Mouse (Mus musculus) heart, postnatal 10 days (tissue): ENCODE measurements at regions not wholly inside any gene's neighbourhood (a gene's known extent, or its start where the extent isn't known, plus 50 kb on each side); places are given as distances from the start of the nearest gene placed in this dataset.
"Not testable (repeated sequence)": the region's sequence is repeated elsewhere in the genome, so short reads cannot be mapped to it uniquely, and the experiment has no call there.

Experiments
- DNase-seq, 2 experiments: peaks; one replicate each; pipeline ENCODE4 v3.0.0; 2021
- intact Hi-C: fragments of 180-260 bp; cut with DNase I; formaldehyde crosslinking; loops from one replicate; pipeline ENCODE4 v1.15.1; 2025

DNA sequence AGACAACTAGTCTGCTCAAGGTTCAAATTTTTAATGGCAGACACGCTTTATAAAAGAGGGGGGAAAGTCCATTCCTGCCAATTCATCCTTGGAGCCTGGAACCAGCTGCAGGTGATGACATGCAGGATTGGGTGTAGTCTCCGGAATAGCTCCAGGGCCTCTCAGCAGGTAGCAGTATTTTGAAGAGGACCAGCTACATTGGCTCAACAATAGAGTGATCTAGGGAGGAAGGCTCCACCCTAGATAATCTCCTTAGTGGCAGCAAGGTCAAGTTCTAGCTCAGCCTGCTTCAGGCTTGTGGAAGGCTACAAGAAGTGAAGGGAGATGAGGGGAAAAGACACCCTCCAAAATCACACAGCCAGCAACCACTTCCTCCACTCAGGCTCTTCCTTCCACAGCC, 1405.1 kb downstream of the 4930444P10Rik start:
- intact Hi-C loops, DNase-seq: not testable (repeated sequence)

DNA sequence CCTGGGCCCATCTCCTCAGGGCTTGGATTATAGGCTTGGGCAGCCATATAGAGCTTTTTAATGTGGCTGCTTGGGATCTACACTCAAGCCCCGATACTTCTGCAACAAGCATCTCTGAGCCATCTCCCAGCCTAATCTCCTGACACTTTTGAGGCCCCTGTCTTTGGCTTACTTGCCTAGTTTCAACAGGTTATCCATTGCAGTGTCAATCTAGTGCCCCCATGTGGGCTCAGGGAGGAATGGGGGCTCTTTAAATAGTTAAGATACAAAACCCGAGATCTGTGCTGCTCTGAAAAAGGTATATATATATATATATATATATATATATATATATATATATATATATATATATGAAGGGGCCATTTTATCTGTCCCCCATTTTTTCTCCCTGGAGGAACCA, 1407.0 kb downstream of the 4930444P10Rik start:
- intact Hi-C loops: no loop called here

DNA sequence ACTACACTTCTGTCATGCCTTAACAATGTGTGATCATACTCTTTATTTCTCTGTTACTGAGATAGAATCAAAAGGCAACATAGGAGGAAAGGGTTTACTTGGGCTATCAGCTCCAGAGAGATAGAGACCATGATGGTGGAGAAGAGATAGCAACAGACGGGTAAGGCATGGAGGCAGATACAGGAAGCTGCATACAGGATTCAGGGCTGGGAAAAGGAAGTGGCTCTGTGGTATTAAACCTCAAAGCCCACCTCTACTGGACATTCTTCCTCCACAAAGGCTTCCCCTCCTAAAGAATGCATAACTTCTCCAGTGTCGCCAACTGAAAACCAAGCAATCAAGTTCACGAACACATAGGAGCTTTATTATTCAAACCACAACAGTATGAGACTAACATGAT, 1412.7 kb downstream of the 4930444P10Rik start:
- no peak for DNase-seq
- intact Hi-C loops: no loop called here

More for the DNA sequence above, 1407.0 kb downstream of the 4930444P10Rik start:
- DNase-seq: no peak

DNA sequence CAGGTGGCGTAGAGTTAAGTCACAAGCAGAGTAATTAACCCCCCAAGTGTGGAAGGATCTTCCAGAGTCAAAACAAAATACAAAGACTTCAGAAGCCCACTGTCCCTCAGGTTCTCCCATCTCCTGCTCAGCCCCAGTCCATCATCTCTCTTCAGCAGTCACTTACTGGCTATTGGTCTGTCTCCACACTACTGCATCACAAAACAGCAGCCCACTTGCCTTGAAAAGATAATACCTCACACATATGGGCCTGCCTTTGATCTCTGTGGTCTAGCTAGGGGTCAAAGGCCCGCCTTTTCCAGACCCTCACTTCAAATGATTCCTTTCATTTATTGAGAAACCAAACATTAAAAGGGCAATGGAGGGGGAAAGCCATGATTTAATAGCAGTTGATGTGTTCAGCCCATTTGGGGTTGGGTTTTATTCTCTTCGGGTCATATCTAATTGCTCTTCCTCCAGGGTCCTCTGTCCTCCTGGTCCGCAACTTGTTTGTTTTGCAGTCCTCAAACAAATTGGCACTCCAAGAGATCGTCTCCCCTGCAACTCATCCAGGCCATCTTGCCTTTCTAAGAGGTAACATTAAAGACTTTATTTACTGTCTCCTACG, 1420.6 kb downstream of the 4930444P10Rik start:
- DNase-seq: no peak
- intact Hi-C loops: no loop called here

DNA sequence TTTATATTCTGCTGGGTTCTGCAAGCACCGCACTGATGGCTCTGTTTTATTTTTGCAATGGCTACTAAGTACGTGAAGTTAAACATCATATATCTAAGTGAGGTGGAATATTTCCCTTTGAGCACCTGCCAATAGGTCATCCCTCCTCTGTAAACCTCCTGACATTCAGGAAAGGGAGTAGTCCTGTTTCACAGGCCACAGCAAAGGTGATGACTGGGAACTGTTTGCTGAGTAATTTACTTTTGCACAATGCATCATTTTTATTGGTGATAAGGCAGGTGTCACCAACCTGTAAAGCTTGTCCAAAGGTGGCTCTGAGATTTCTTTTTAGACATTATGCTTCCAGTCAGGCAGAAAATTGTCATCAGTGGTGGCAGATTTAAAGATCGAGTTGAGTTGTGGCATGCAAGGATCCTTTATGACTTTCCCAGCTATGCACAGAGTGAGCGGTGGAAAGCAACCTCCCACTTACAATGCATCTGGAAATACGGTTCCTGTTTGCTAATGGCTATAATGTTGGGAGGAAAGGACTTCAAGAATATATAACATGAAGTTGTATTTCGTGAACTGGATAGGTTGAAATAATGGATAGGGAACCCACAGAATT, 1430.3 kb downstream of the 4930444P10Rik start:
- no peak for DNase-seq
- intact Hi-C loops: no loop called here

DNA sequence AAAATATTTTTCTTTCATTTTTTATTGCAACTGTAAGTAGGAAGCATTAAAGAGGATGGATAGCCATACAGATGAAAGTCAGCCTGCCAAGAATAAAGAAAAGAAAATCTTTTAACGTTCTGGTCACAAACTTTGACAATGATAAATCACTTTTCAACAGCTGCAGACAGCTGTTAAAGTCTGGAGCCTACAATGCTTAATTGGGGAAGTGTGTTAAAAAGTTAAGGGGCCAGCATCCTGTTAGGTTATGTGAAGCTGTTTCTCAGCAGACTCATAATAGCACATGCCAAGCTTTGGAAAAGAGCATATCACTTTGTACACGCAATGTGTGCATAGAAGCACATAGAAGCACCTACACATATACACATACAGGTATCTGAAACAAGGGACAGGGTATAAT, 1431.3 kb downstream of the 4930444P10Rik start:
- DNase-seq: peak; percentile 44 to 51
- intact Hi-C loops: no loop called here

DNA sequence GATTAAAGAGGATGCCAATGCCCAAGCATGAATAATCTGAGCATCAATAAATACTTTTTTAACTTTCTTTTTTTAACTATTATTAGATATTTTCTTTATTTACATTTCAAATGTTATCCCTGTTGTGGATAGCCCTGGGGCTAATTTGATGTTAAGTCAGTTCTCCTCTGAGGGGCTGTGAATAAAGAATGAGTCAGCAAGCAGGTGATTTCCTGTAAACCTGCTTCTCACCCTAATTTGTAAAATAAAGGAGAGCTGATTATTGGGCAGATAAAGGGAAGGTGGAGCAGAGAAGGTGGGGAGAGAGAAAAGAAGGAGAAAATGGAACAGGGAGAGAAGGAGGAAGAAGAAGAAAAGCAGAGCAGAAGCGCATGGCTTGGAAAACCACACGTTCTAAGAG, 1442.8 kb downstream of the 4930444P10Rik start:
- intact Hi-C loops: no loop called here
- DNase-seq: no peak

DNA sequence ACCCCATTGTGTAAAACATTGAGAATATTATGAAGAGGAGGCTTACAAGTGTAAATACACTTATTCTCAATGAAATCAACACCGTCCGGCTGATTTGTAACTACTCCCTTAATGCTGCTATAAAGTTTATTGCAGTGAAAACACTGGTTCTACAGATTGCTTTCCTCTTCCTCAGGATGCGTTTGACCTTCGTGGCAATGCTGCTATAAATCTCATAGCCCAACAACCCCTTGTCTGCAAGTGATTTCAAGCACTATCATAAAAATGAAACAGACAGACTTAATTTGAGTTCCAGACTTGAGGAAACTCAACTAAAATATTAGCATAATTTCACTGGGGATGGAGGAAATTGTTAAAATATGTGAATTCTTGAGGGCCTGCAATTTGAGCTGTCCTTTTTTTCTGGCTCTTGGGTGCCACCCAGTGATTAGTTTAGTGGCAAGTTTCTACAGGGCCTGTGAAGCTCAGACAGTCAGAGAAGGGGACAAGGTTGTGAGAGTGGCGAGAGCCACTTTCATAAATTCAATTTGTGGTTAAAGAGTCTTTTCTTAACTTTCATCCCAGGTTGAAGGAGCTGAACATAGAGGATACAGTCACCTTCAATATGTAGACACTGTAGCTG, 1457.4 kb downstream of the 4930444P10Rik start:
- DNase-seq: peak; percentile 25 to 34
- intact Hi-C loops: loop anchor here (5.0 kb wide), 1 partner anchor 848 kb away; no protein-coding TSS in a partner anchor

DNA sequence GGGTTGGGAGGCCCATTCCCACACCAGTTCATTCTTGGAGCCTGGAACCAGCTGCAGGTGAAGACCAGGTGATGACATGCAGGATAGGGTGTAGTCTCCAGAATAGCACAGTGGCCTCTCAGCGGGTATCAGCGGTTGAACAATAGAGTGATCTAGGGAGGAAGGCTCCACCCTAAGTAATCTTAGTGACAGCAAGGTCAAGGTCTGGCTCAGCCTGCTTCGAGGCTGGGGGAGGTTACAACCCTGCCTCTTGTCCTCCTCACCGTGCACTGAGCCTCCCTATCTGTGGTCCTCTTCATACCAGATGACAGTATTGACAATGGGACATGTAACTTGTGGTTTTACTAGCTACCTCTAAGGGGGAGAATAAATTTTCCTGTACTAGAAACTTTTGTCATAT, 1461.1 kb downstream of the 4930444P10Rik start:
- no peak for DNase-seq
- intact Hi-C loops: no loop called here

DNA sequence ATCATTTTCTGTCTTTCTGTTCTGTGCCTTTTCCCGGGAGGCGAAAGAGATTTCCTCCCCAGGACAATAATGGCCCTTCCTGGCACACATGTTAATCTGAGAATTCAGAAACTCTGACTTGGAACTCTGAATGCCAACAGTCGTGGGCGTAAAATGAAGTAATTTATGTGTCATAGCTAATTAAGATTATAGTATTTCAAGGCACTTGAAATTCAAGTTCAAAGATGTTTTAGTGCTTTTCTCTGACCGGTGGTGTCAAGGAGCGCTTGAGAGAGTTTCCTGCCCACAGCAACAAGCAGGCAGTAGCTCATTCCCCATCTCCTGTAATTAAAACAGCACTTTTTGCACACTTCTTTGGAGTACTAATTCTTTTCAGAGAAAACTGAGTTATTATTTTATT, 1465.9 kb downstream of the 4930444P10Rik start:
- DNase-seq: no peak
- intact Hi-C loops: no loop called here

DNA sequence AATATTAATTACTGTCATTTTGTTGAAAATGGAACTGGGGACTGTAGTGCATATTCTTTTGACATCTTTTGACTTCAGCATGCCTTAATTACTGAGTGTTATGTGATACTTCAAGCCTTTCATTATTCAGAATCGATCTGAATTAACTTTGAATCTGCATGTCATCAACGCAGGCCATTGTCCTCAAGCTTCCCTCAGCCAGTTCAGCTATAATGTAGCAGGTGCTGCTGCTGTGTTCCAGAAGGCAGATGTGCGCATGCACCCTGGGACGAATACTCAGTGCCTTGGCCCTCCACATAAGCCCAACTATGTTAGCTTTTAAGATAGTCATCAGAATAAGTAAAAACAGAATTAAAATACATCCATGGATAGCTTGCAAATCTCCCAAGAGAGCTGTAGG, 1466.4 kb downstream of the 4930444P10Rik start:
- intact Hi-C loops: no loop called here
- no peak for DNase-seq

DNA sequence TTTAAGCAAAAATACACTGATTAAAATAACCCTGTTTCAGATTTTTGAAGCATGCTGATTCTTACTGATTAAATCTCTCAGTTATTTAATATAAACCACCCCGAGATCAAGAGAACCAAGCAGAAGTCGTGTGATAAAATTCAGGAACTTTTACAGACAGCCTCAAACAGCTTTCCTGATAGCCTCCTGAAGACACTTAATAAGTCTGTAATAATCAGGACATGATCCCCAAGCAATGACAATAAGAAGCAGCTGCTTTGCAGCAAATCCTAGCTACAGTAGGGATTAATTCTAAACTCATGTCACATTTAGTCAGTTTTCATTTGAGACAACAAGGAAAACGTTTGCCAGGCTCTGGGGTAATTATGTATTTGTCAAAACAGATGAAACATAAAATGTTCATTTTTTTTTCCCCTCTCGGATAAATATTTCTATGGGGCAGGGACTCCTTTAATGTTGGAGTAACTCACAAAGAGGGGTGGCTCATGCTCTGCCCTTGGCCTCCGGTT, 1472.1 kb downstream of the 4930444P10Rik start:
- no peak for DNase-seq
- intact Hi-C loops: no loop called here

DNA sequence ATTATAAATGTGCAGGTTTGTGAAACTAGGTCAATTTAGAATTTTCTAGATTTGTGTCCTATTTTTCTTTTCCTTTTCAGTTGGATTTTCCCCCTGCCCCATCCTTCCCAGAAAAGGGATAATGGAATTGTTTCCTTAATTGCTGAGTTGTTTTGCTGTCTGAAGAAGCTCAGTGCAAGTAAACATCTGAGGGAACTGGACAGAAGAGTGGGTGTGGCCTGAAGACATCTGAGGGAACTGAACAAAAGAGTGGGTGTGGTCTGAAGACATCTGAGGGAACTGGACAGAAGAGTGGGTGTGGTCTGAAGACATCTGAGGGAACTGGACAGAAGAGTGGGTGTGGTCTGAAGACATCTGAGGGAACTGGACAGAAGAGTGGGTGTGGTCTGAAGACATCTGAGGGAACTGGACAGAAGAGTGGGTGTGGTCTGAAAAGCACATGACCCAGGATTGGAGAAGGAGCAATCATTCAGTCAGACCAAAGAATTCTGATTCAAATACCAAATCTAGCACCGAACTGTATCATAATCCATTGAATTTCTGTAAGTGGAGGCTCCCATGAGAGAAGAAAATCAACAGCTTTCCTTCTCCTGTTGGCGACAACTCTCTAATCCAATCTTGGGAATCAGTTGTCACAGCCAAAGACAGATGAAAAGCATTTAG, 1479.8 kb downstream of the 4930444P10Rik start:
- intact Hi-C loops: no loop called here
- no peak for DNase-seq

DNA sequence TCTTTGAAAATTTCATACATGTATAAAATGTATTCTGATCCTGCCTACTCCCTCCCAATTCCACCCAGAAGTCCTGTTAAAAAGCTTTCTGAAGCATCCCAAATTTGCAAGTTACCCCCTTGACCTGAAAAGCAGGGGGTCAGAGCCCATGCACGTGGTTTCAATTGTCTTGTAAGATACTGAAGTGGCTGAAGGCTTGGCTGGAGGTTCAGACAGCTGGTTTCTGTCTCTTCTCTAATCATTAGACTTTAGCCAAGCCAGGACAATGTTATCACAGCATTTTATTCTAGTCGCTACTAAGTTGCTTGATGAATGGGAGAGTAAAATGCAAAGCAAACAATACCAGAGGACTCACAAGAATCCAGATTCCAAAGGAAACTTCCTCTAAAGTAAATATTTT, 1484.1 kb downstream of the 4930444P10Rik start:
- intact Hi-C loops: no loop called here
- peak; percentile 18 to 21 for DNase-seq

DNA sequence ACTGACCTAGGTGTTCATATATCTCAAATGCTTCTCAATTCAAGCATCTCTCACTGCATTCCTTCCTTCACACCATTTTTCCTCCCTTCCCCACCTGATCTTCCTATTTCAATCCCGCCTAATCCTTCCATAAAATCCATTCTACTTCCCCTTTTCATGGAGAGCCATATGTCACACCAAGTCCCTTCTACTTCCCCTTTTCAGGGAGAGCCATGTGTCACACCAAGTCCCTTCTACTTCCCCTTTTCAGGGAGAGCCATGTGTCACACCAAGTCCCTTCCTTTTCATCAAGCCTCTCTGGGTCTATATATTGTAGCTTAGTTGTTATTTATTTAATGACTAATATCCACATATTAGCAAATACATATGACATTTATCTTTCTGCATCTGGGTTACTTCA, 1497.2 kb downstream of the 4930444P10Rik start:
- DNase-seq: no peak
- intact Hi-C loops: no loop called here

DNA sequence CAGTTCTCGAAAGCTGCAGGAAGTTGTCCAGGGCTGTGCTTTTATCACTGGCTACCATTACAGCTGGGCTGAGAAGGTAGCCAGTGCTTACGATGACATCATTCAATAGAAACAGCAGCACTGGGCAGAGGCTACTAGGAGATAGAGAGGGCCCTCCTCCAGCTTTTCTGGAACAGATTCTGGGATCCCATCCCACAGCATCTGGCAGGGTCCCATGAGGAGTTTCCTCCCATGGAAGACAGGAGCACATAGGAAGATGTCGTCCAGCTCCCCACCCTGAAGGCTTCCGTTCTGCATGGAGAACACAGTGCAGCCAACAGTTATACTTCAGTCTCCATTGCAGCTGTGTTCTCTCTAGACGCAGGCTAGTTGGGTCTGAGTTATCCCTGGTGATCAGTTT, 1503.2 kb downstream of the 4930444P10Rik start:
- peak; percentile 71 to 78 for DNase-seq
- intact Hi-C loops: no loop called here

DNA sequence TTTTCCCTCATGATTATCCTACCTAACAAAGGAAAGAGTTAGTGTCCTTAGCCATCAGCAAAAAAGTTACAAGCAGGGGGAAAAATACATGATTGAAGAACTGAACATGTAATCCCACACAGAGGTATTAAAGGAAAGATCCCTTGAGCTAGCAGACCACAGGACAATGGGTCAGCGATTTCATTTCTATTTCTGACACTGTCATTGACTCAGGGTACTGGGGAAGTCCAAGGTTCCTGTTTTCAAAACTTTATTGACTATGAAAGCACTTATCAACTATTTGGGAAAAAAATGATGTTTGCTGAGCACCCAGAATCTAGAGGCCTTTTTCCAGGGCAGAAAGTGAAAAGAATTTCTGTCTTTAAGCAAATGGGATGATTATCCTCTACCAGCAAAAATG, 1513.7 kb downstream of the 4930444P10Rik start:
- DNase-seq: no peak
- intact Hi-C loops: no loop called here

DNA sequence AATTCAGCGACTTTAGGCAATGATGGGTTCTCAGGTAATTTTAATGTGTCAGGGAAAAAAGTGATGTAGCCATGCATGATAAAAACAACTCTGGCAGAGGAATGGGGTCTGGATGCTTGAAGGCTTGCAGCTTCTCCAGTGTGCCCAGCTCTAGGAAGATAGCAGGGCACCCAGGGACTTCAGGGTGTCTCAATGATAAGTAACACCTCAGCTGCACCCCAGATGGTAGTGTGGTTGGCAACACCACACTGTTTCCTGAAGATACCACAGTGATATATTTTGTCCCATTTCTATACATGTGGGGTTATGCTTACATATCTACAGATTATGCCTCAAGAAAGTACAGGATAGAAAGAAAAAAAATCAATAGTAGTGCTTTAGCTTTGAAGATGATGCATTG, 1516.9 kb downstream of the 4930444P10Rik start:
- intact Hi-C loops: no loop called here
- DNase-seq: no peak

DNA sequence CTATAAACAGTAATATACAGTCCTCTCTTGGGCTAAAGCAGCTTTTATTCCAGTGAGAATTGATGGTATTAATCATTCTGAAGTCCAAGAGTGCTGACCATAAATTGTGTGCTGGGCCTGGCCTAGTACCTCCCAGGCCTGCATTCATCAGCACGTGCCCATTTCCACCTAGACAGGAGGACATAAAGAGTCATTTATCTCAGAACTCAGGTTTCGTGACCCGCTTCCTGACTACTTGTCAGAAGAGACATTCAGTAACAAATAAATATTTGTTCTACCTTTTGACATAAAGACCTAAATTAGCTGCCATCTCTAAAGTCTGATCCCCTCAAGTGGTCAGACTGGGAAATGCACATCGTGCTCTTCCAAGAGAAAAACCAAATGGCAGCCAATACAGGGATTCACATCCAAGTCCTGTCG, 1522.6 kb downstream of the 4930444P10Rik start:
- DNase-seq: peak in 1 of 2 experiments; percentile 17
- intact Hi-C loops: loop anchor here (2.0 kb wide), 1 partner anchor 782 kb away; no protein-coding TSS in a partner anchor

DNA sequence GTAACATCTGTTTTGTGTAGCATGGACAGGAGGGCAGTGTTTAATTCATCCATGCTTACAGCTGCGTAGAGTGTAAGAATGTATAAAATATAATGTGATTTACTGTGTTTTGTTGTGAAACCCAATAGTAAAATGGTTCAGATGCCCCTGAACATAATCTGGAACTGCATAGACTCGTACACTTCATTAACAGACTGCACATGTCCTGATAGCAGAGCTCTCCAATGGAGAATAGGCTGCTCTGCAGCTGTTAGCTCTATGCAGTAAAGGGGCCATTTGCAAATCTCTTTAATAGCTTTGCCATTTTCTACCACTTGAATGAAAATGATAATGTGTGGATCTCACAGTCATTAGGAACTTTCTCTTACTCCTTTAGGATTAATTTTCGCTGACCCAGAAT, 1523.0 kb downstream of the 4930444P10Rik start:
- DNase-seq: no peak
- intact Hi-C loops: loop anchor here (2.0 kb wide), 1 partner anchor 781 kb away; no protein-coding TSS in a partner anchor

DNA sequence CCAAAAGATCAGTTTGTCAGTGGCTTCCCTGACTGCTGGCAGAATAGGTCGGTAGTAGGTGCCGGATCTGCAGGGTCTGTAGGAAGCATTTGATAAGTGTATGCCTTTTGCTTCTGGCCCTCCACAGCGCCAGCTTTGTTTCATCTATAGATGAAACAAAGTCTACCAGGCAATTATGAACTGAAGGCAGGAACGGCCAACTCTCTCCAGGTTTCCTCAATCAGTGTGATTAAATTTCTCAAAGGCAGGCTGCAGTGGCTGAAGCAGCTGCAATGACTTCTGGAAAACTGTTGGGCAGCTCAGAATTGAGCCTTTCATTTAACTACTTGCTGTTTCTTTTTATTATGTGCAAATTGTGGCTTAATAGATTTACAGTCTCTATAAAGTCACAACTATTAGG, 1526.1 kb downstream of the 4930444P10Rik start:
- intact Hi-C loops: no loop called here
- DNase-seq: no peak
